Mouse (Mus musculus): ENCODE measurements at regions not wholly inside any gene's neighbourhood (a gene's known extent, or its start where the extent isn't known, plus 50 kb on each side); places are given as distances from the start of the nearest gene placed in this dataset.

DNA sequence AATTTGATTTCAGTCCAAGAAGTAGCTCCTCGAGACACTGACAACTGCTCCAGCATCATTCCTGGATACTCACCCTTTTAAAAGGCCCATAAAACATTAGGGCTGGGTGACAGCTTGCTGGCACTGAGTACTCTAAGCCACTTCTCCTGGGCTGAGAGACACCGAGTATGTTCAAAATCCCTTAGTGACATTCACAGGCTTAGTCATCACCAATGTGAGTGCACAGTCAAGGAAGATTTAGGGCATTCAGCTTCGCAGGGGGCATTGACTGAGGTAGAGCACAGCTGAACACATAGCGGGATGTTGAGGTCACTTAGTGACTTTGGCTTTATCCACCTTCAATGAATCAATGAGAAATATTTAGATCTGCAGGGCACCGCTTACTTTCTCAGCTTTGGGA, 210.8 kb upstream of the Hnrnpa3 start:
- no peaks in the 10 kb centered on the region for H3K79me2 ChIP-seq (ENCODE audit: control insufficient read depth, insufficient read depth)
- H3K4me3 ChIP-seq (ENCODE audit: insufficient read depth, poor library complexity, severe bottlenecking) = no peak overlapping the region
- no peak overlapping the region for H3ac ChIP-seq (ENCODE audit: control insufficient read depth, insufficient read length, low read depth)
- no peaks in the 10 kb centered on the region for H3K79me3 ChIP-seq (ENCODE audit: low read depth)
- H3K27me3 ChIP-seq (ENCODE audit: control insufficient read depth, insufficient read depth, insufficient read length) = peaks cover 3% of the 10 kb centered on the region
- H3K36me3 ChIP-seq (ENCODE audit: control insufficient read depth, insufficient read depth) = no peaks in the 10 kb centered on the region
- TF ChIP-seq MAX (IDR thresholded peaks at IDR 0.05) (no peak), USF1 (IDR thresholded peaks at IDR 0.05; ENCODE audit: low read depth) (no peak), CTCF (IDR thresholded peaks at IDR 0.05; ENCODE audit: control insufficient read depth, insufficient read depth, insufficient read length) (no peak), CEBPB (IDR thresholded peaks at IDR 0.05; ENCODE audit: low read depth) (no peak), FOSL1 (IDR thresholded peaks at IDR 0.05; ENCODE audit: insufficient read depth, low read length, poor library complexity, severe bottlenecking) (no peak), MYOG (IDR thresholded peaks at IDR 0.05; ENCODE audit: control insufficient read depth, extremely low read depth, insufficient read length) (no peak), MYOD1 (IDR thresholded peaks at IDR 0.05; ENCODE audit: control insufficient read depth, insufficient read length, low read depth) (no peak)

DNA sequence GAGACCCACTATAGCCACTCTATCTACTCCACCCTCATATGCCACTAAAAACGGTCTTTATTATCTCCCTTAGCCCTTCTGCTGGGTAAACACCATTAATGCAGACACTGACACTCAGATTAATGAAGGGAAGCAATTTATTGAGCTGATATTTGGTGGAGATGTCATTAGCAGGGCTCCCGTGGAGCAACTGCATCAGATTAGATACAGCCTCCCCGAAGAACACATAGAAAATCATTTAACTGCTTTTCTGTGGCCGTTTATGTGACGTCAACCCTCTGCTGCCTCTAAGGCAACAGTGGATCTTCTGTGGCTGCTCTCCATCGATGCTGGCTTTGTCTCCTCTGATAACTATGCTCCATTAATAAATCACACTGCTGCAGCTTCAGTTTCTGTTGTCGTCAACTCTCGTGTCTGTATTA, 207.2 kb upstream of the Hnrnpa3 start:
- Histone ChIP-seq H3K79me3 (ENCODE audit: low read depth) (no peaks in the 10 kb centered on the region), H3K27me3 (ENCODE audit: control insufficient read depth, insufficient read depth, insufficient read length) (peaks cover 12% of the 10 kb centered on the region), H3K36me3 (ENCODE audit: control insufficient read depth, insufficient read depth) (no peaks in the 10 kb centered on the region), H3K79me2 (ENCODE audit: control insufficient read depth, insufficient read depth) (no peaks in the 10 kb centered on the region), H3ac (ENCODE audit: control insufficient read depth, insufficient read length, low read depth) (no peak overlapping the region), H3K4me3 (ENCODE audit: insufficient read depth, poor library complexity, severe bottlenecking) (no peak overlapping the region)
- no peak for TF ChIP-seq MAX (IDR thresholded peaks at IDR 0.05)
- TF ChIP-seq USF1 (IDR thresholded peaks at IDR 0.05; ENCODE audit: low read depth) = no peak
- TF ChIP-seq FOSL1 (IDR thresholded peaks at IDR 0.05; ENCODE audit: insufficient read depth, low read length, poor library complexity, severe bottlenecking) = no peak
- TF ChIP-seq CEBPB (IDR thresholded peaks at IDR 0.05; ENCODE audit: low read depth) = no peak
- TF ChIP-seq MYOD1 (IDR thresholded peaks at IDR 0.05; ENCODE audit: control insufficient read depth, insufficient read length, low read depth) = no peak
- TF ChIP-seq MYOG (IDR thresholded peaks at IDR 0.05; ENCODE audit: control insufficient read depth, extremely low read depth, insufficient read length) = no peak
- TF ChIP-seq CTCF (IDR thresholded peaks at IDR 0.05; ENCODE audit: control insufficient read depth, insufficient read depth, insufficient read length) = no peak

DNA sequence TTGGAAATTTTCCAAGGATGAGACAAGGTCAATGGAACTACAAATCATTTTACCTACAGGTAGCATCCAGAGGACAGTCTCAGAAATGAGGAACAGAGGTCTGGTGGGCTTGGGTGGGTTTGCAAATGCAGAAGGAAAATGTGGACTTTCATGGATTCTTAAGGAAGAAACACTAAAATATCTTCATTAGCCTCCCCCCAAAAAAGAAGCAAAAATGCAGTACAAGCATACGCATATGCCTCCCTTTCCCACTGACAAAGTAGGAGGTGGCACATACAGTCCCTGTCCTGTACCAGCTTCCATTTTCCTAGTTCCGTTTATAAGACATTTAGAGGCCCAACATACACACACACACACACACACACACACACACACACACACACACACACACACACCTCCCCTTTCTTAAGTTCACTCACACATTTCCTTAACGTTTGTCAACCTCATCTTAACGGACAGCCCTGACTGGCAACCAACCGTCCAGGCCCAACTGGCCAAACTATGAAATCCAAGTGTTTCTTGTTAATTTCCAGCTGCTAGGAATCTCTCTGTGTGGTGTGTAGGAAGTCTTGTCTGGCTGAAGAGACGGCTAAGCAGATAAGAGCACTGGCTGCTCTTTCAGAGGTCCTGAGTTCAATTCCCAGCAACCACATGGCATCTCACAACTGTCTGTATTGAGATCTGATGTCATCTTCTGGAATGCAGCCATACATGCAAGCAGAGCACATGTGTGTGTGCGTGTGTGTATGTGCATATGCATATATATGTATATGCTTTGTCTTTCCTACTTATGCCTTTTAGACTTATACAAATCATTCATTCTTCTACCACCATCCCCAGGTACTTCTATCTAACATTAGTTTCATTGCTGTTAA, 206.6 kb upstream of the Hnrnpa3 start:
- TF ChIP-seq CTCF (IDR thresholded peaks at IDR 0.05; ENCODE audit: control insufficient read depth, insufficient read depth, insufficient read length) (no peak), MYOG (IDR thresholded peaks at IDR 0.05; ENCODE audit: control insufficient read depth, extremely low read depth, insufficient read length) (no peak), USF1 (IDR thresholded peaks at IDR 0.05; ENCODE audit: low read depth) (no peak)
- Histone ChIP-seq H3K36me3 (ENCODE audit: control insufficient read depth, insufficient read depth) (no peaks in the 10 kb centered on the region), H3K79me3 (ENCODE audit: low read depth) (no peaks in the 10 kb centered on the region), H3K79me2 (ENCODE audit: control insufficient read depth, insufficient read depth) (no peaks in the 10 kb centered on the region), H3K4me3 (ENCODE audit: insufficient read depth, poor library complexity, severe bottlenecking) (no peak overlapping the region), H3ac (ENCODE audit: control insufficient read depth, insufficient read length, low read depth) (no peak overlapping the region), H3K27me3 (ENCODE audit: control insufficient read depth, insufficient read depth, insufficient read length) (peaks cover 12% of the 10 kb centered on the region)

GRCm38 (mm10) chr2:75455481-75455880, 203.6 kb upstream of the Hnrnpa3 start:
- no peaks in the 10 kb centered on the region for H3K36me3 ChIP-seq (ENCODE audit: control insufficient read depth, insufficient read depth)
- H3K79me2 ChIP-seq (ENCODE audit: control insufficient read depth, insufficient read depth) = no peaks in the 10 kb centered on the region
- no peak for TF ChIP-seq MYOD1 (IDR thresholded peaks at IDR 0.05; ENCODE audit: control insufficient read depth, insufficient read length, low read depth)
- no peak for TF ChIP-seq MYOG (IDR thresholded peaks at IDR 0.05; ENCODE audit: control insufficient read depth, extremely low read depth, insufficient read length)
- no peak for TF ChIP-seq CTCF (IDR thresholded peaks at IDR 0.05; ENCODE audit: control insufficient read depth, insufficient read depth, insufficient read length)
- no peak for TF ChIP-seq FOSL1 (IDR thresholded peaks at IDR 0.05; ENCODE audit: insufficient read depth, low read length, poor library complexity, severe bottlenecking)
- TF ChIP-seq USF1 (IDR thresholded peaks at IDR 0.05; ENCODE audit: low read depth) = no peak
- peaks cover 15% of the 10 kb centered on the region for H3K27me3 ChIP-seq (ENCODE audit: control insufficient read depth, insufficient read depth, insufficient read length)
- H3K4me3 ChIP-seq (ENCODE audit: insufficient read depth, poor library complexity, severe bottlenecking) = no peak overlapping the region
- H3K79me3 ChIP-seq (ENCODE audit: low read depth) = no peaks in the 10 kb centered on the region
- H3ac ChIP-seq (ENCODE audit: control insufficient read depth, insufficient read length, low read depth) = no peak overlapping the region

DNA sequence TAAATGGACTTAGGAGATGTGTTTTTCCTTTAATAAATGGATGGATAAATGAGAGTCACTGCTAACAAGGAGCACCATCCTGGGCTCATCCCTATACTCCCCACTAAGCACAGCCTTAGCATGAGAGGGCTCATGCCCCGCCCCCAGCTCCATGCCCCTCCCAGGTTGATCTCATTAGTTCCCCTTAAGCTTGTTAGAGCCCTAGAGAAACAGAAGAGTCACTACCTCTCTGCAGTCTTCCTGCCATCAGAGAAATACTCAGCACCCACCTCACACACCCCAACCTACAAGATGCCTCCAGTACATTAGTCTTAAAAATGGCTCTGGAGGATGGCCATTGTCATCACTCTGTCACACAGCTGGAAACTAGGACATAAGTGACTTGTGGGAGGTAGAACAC, 202.8 kb upstream of the Hnrnpa3 start:
- no peaks in the 10 kb centered on the region for H3K79me3 ChIP-seq (ENCODE audit: low read depth)
- no peak for TF ChIP-seq FOSL1 (IDR thresholded peaks at IDR 0.05; ENCODE audit: insufficient read depth, low read length, poor library complexity, severe bottlenecking)
- no peak for TF ChIP-seq MYOG (IDR thresholded peaks at IDR 0.05; ENCODE audit: control insufficient read depth, extremely low read depth, insufficient read length)
- no peak for TF ChIP-seq MAX (IDR thresholded peaks at IDR 0.05)
- no peak for TF ChIP-seq CTCF (IDR thresholded peaks at IDR 0.05; ENCODE audit: control insufficient read depth, insufficient read depth, insufficient read length)
- no peak for TF ChIP-seq USF1 (IDR thresholded peaks at IDR 0.05; ENCODE audit: low read depth)
- TF ChIP-seq MYOD1 (IDR thresholded peaks at IDR 0.05; ENCODE audit: control insufficient read depth, insufficient read length, low read depth) = no peak
- no peak overlapping the region for H3ac ChIP-seq (ENCODE audit: control insufficient read depth, insufficient read length, low read depth)
- peaks cover 18% of the 10 kb centered on the region for H3K27me3 ChIP-seq (ENCODE audit: control insufficient read depth, insufficient read depth, insufficient read length)
- H3K79me2 ChIP-seq (ENCODE audit: control insufficient read depth, insufficient read depth) = no peaks in the 10 kb centered on the region
- no peaks in the 10 kb centered on the region for H3K36me3 ChIP-seq (ENCODE audit: control insufficient read depth, insufficient read depth)
- no peak overlapping the region for H3K4me3 ChIP-seq (ENCODE audit: insufficient read depth, poor library complexity, severe bottlenecking)

- Histone ChIP-seq H3K27me3 (ENCODE audit: control insufficient read depth, insufficient read depth, insufficient read length) (peaks cover 28% of the 10 kb centered on the region), H3K36me3 (ENCODE audit: control insufficient read depth, insufficient read depth) (no peaks in the 10 kb centered on the region), H3K4me3 (ENCODE audit: insufficient read depth, poor library complexity, severe bottlenecking) (no peak overlapping the region), H3ac (ENCODE audit: control insufficient read depth, insufficient read length, low read depth) (no peak overlapping the region), H3K79me2 (ENCODE audit: control insufficient read depth, insufficient read depth) (no peaks in the 10 kb centered on the region), H3K79me3 (ENCODE audit: low read depth) (no peaks in the 10 kb centered on the region)
- TF ChIP-seq MAX (IDR thresholded peaks at IDR 0.05) (no peak), CEBPB (IDR thresholded peaks at IDR 0.05; ENCODE audit: low read depth) (no peak), MYOG (IDR thresholded peaks at IDR 0.05; ENCODE audit: control insufficient read depth, extremely low read depth, insufficient read length) (no peak), CTCF (IDR thresholded peaks at IDR 0.05; ENCODE audit: control insufficient read depth, insufficient read depth, insufficient read length) (no peak), FOSL1 (IDR thresholded peaks at IDR 0.05; ENCODE audit: insufficient read depth, low read length, poor library complexity, severe bottlenecking) (no peak), MYOD1 (IDR thresholded peaks at IDR 0.05; ENCODE audit: control insufficient read depth, insufficient read length, low read depth) (no peak), USF1 (IDR thresholded peaks at IDR 0.05; ENCODE audit: low read depth) (no peak)
Measured at GRCm38 (mm10) chr2:75457423-75457822, 201.6 kb upstream of the Hnrnpa3 start.

All from C2C12 (cell line).